Mouse (Mus musculus): ENCODE results near the gene Trp53inp2. TPM values are rescaled to one million over a fixed set of nuclear protein-coding genes. Genes with fewer than 3 reads are reported as not detected.
A peak's percentile ranks its signal among the peaks of the same experiment; 100 is the strongest.

Trp53inp2 gene
- polyA plus RNA-seq, 1 experiment: 89.8 TPM

GRCm38 (mm10) chr2:155346670-155347069 lies 34.2 kb upstream of the Trp53inp2 start:
- H3K27ac ChIP-seq (ENCODE audit: control insufficient read depth, insufficient read depth, low read length): no peak overlapping the region
- H3K36me3 ChIP-seq (ENCODE audit: control insufficient read depth, insufficient read depth, low read length): peaks cover 4% of the 10 kb centered on the region; the same call in 1 of the 2 replicates
- DNase-seq: no peak
- no peak overlapping the region for H3K4me3 ChIP-seq (ENCODE audit: control insufficient read depth, insufficient read depth, low read length)
- 88% methylated on average over 1 of the region's 1 CpGs for WGBS
- no peaks in the 10 kb centered on the region for H3K4me1 ChIP-seq (replicated peaks; ENCODE audit: control insufficient read depth, insufficient read depth, low read length)
- no peak for TF ChIP-seq CTCF (IDR thresholded peaks at IDR 0.05; ENCODE audit: borderline replicate concordance, control insufficient read depth, extremely low read depth, insufficient read depth, low read length, poor library complexity)
- TF ChIP-seq POLR2A (IDR thresholded peaks at IDR 0.05; ENCODE audit: control insufficient read depth, extremely low read depth, insufficient read depth, low read length, poor library complexity): no peak
- H3K27me3 ChIP-seq (ENCODE audit: control insufficient read depth, insufficient read depth, low read length): no peaks in the 10 kb centered on the region

GRCm38 (mm10) chr2:155354402-155354801 lies 26.5 kb upstream of the Trp53inp2 start:
- WGBS: 96% methylated on average over 3 of the region's 3 CpGs
- no peaks in the 10 kb centered on the region for H3K27me3 ChIP-seq (ENCODE audit: control insufficient read depth, insufficient read depth, low read length)
- DNase-seq: no peak
- H3K36me3 ChIP-seq (ENCODE audit: control insufficient read depth, insufficient read depth, low read length): no peaks in the 10 kb centered on the region
- TF ChIP-seq CTCF (IDR thresholded peaks at IDR 0.05; ENCODE audit: borderline replicate concordance, control insufficient read depth, extremely low read depth, insufficient read depth, low read length, poor library complexity): no peak
- no peak for TF ChIP-seq POLR2A (IDR thresholded peaks at IDR 0.05; ENCODE audit: control insufficient read depth, extremely low read depth, insufficient read depth, low read length, poor library complexity)
- no peak overlapping the region for H3K4me3 ChIP-seq (ENCODE audit: control insufficient read depth, insufficient read depth, low read length)
- peaks cover 5% of the 10 kb centered on the region for H3K4me1 ChIP-seq (replicated peaks; ENCODE audit: control insufficient read depth, insufficient read depth, low read length)
- no peak overlapping the region for H3K27ac ChIP-seq (ENCODE audit: control insufficient read depth, insufficient read depth, low read length)

GRCm38 (mm10) chr2:155356971-155357591 lies 23.8 kb upstream of the Trp53inp2 start, which contains the start of gene Pigu:
Pigu (minus strand) TSS chr2:155357430.
- no peaks in the 10 kb centered on the region for H3K36me3 ChIP-seq (ENCODE audit: control insufficient read depth, insufficient read depth, low read length)
- WGBS: under 1% methylated on average over 38 of the region's 38 CpGs
- H3K27ac ChIP-seq (ENCODE audit: control insufficient read depth, insufficient read depth, low read length): no peak within 1 kb of the TSS
- no peaks in the 10 kb centered on the region for H3K27me3 ChIP-seq (ENCODE audit: control insufficient read depth, insufficient read depth, low read length)
- peak within 1 kb of the TSS; percentile 52 for H3K4me3 ChIP-seq (ENCODE audit: control insufficient read depth, insufficient read depth, low read length)
- peak; percentile 94 for DNase-seq
- H3K4me1 ChIP-seq (replicated peaks; ENCODE audit: control insufficient read depth, insufficient read depth, low read length): peaks cover 5% of the 10 kb centered on the region
- TF ChIP-seq POLR2A (IDR thresholded peaks at IDR 0.05; ENCODE audit: control insufficient read depth, extremely low read depth, insufficient read depth, low read length, poor library complexity): no peak
- no peak for TF ChIP-seq CTCF (IDR thresholded peaks at IDR 0.05; ENCODE audit: borderline replicate concordance, control insufficient read depth, extremely low read depth, insufficient read depth, low read length, poor library complexity)

GRCm38 (mm10) chr2:155357686-155358399 lies 23.0 kb upstream of the Trp53inp2 start:
- DNase-seq: peak; percentile 14
- H3K4me1 ChIP-seq (replicated peaks; ENCODE audit: control insufficient read depth, insufficient read depth, low read length): peaks cover 5% of the 10 kb centered on the region
- no peaks in the 10 kb centered on the region for H3K36me3 ChIP-seq (ENCODE audit: control insufficient read depth, insufficient read depth, low read length)
- no peak overlapping the region for H3K27ac ChIP-seq (ENCODE audit: control insufficient read depth, insufficient read depth, low read length)
- no peak for TF ChIP-seq POLR2A (IDR thresholded peaks at IDR 0.05; ENCODE audit: control insufficient read depth, extremely low read depth, insufficient read depth, low read length, poor library complexity)
- no peak for TF ChIP-seq CTCF (IDR thresholded peaks at IDR 0.05; ENCODE audit: borderline replicate concordance, control insufficient read depth, extremely low read depth, insufficient read depth, low read length, poor library complexity)
- H3K27me3 ChIP-seq (ENCODE audit: control insufficient read depth, insufficient read depth, low read length): no peaks in the 10 kb centered on the region
- H3K4me3 ChIP-seq (ENCODE audit: control insufficient read depth, insufficient read depth, low read length): peak overlapping the region; percentile 32; the same call in 1 of the 2 replicates
- 37% methylated on average over 14 of the region's 14 CpGs for WGBS

GRCm38 (mm10) chr2:155367635-155368284 lies 13.1 kb upstream of the Trp53inp2 start:
- 75% methylated on average over 7 of the region's 7 CpGs for WGBS
- no peak for DNase-seq
- no peak overlapping the region for H3K4me3 ChIP-seq (ENCODE audit: control insufficient read depth, insufficient read depth, low read length)

GRCm38 (mm10) chr2:155369333-155369883 lies 11.5 kb upstream of the Trp53inp2 start:
- WGBS: 64% methylated on average over 7 of the region's 7 CpGs
- DNase-seq: no peak
- no peaks in the 10 kb centered on the region for H3K4me1 ChIP-seq (replicated peaks; ENCODE audit: control insufficient read depth, insufficient read depth, low read length)
- H3K27ac ChIP-seq (ENCODE audit: control insufficient read depth, insufficient read depth, low read length): 0 out of 2 replicates have a peak overlapping the region, but pooled peaks have one; percentile 43
- TF ChIP-seq POLR2A (IDR thresholded peaks at IDR 0.05; ENCODE audit: control insufficient read depth, extremely low read depth, insufficient read depth, low read length, poor library complexity) (no peak), CTCF (IDR thresholded peaks at IDR 0.05; ENCODE audit: borderline replicate concordance, control insufficient read depth, extremely low read depth, insufficient read depth, low read length, poor library complexity) (no peak)
- H3K27me3 ChIP-seq (ENCODE audit: control insufficient read depth, insufficient read depth, low read length): no peaks in the 10 kb centered on the region
- no peaks in the 10 kb centered on the region for H3K36me3 ChIP-seq (ENCODE audit: control insufficient read depth, insufficient read depth, low read length)
- H3K4me3 ChIP-seq (ENCODE audit: control insufficient read depth, insufficient read depth, low read length): no peak overlapping the region

More at GRCm38 (mm10) chr2:155367635-155368284, 13.1 kb upstream of the Trp53inp2 start:
- Histone ChIP-seq H3K36me3 (ENCODE audit: control insufficient read depth, insufficient read depth, low read length) (no peaks in the 10 kb centered on the region), H3K4me1 (replicated peaks; ENCODE audit: control insufficient read depth, insufficient read depth, low read length) (no peaks in the 10 kb centered on the region), H3K27ac (ENCODE audit: control insufficient read depth, insufficient read depth, low read length) (no peak overlapping the region), H3K27me3 (ENCODE audit: control insufficient read depth, insufficient read depth, low read length) (no peaks in the 10 kb centered on the region)
- TF ChIP-seq POLR2A (IDR thresholded peaks at IDR 0.05; ENCODE audit: control insufficient read depth, extremely low read depth, insufficient read depth, low read length, poor library complexity): no peak
- TF ChIP-seq CTCF (IDR thresholded peaks at IDR 0.05; ENCODE audit: borderline replicate concordance, control insufficient read depth, extremely low read depth, insufficient read depth, low read length, poor library complexity): no peak

Data from thymus, adult 2 months (tissue).